Mouse (Mus musculus): ENCODE data around the gene Il7r. TPM values are rescaled to one million over a fixed set of nuclear protein-coding genes. Genes with fewer than 3 reads are reported as not detected.

Gene Il7r
- polyA plus RNA-seq, 1 experiment from 2014 or later, result 0.14 TPM

GRCm38 (mm10) chr15:9464039-9464438, 65.9 kb downstream of the Il7r start:
- no peak overlapping the region for H3K27ac ChIP-seq
- no peaks in the 10 kb centered on the region for H3K9me3 ChIP-seq
- H3K4me3 ChIP-seq, result no peak overlapping the region
- no peak overlapping the region for H3K4me2 ChIP-seq
- no peak overlapping the region for H3K9ac ChIP-seq
- no peaks in the 10 kb centered on the region for H3K27me3 ChIP-seq
- no peaks in the 10 kb centered on the region for H3K36me3 ChIP-seq
- no peak for ATAC-seq (ENCODE audit: insufficient number of reproducible peaks, low FRiP score, low TSS enrichment, low read depth)
- no peaks in the 10 kb centered on the region for H3K4me1 ChIP-seq
- WGBS, result 42% methylated on average over 1 of the region's 1 CpGs

DNA sequence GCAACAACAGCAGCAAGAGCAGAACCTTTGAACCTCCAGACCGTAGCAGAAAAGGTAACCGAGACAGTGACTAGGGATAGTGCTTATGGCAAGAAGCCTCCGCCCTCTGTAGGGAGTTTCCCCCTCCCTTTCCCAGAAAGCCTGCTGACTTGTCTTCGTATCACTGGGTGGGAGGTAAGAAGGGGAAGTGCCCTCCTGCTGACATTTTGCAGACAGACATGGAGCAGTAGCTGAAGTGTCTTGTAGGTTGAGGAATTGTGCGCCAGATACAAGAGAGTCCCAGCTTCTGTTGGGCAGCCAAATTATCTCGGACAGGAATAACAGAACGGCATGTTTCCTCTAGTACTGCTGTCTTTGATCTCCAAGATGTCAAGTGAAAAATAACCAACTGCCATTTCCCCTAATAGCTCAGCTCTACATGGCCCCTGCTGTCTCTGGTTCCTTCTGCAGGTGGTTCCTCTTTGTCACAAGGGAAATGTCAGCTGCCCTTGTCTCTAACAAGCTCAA, 66.4 kb downstream of the Il7r start:
- Histone ChIP-seq H3K4me1 (no peaks in the 10 kb centered on the region), H3K9me3 (no peaks in the 10 kb centered on the region), H3K27me3 (no peaks in the 10 kb centered on the region), H3K9ac (no peak overlapping the region), H3K4me2 (no peak overlapping the region), H3K36me3 (no peaks in the 10 kb centered on the region), H3K27ac (no peak overlapping the region), H3K4me3 (no peak overlapping the region)
- 63% methylated on average over 7 of the region's 7 CpGs for WGBS
- no peak for ATAC-seq (ENCODE audit: insufficient number of reproducible peaks, low FRiP score, low TSS enrichment, low read depth)

Other genes starting within 250 kb of the Il7r start
- gene Ugt3a2, start 194.6 kb downstream of the Il7r start, polyA plus RNA-seq (2015; fragmentation: Nextera tagmentation; extraction: Ambion mirVana), result not detected in 2 replicates
- 1.4 and 1.6 TPM in 2 replicates for gene Capsl, start 94.1 kb downstream of the Il7r start, polyA plus RNA-seq (2015; fragmentation: Nextera tagmentation; extraction: Ambion mirVana)
- gene Spef2, start 218.7 kb upstream of the Il7r start, polyA plus RNA-seq (2015; fragmentation: Nextera tagmentation; extraction: Ambion mirVana), result 0.10 and 0.29 TPM in 2 replicates

Measured in limb, embryonic 15.5 days (tissue).